Mouse (Mus musculus): ENCODE measurements at regions not wholly inside any gene's neighbourhood (a gene's known extent, or its start where the extent isn't known, plus 50 kb on each side); places are given as distances from the start of the nearest gene placed in this dataset.

DNA sequence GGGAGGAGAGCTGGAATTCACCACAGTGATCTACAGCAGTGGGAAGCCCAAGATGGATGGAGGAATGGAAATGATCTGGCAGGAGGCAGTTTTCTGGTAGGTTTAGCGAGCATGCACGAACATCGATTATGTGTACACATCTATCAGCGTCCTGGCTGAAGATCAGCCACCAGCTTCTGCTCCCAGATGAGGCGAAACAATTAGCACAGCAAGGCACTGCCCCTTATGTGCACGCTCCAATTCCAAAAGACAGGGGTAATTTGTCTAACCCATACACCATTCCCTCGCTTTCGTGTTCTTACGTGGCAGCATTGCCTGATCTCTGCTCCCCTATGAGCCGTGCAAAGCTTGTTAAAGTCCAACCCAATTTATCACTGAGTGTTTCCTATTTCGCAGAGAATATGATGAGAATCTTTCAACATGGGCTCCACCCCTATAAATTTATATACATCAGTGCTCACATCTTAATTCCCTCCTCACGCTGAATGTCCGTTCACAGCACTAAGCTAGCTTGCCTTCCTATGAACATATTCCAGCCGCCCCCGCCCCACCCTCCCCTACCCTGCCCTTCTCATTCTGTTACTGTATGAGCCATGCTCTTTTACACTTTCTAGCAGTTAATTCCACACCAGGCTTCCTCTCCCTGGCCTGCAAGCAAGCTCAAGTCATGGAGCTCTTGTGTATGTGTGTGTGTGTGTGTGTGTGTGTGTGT is 162.9 kb upstream of the Gm26657 start:
- no peaks in the 10 kb centered on the region for H3K9me3 ChIP-seq (ENCODE audit: control insufficient read depth, low read length)
- ATAC-seq (ENCODE audit: low FRiP score, low read depth) (no peak), DNase-seq (ENCODE audit: low spot score) (no peak)
- H3K4me2 ChIP-seq (replicated peaks; ENCODE audit: low read depth, low read length, severe bottlenecking), result no peak overlapping the region
- no peak overlapping the region for H3K4me3 ChIP-seq (replicated peaks; ENCODE audit: low read length)
- no peaks in the 10 kb centered on the region for H3K36me3 ChIP-seq (ENCODE audit: control insufficient read depth, insufficient read depth, low read length)
- no peak overlapping the region for H3K27ac ChIP-seq (replicated peaks; ENCODE audit: low read depth, low read length)
- no peaks in the 10 kb centered on the region for H3K27me3 ChIP-seq (ENCODE audit: control insufficient read depth, insufficient read depth, low read length)
- H3K4me1 ChIP-seq (ENCODE audit: control insufficient read depth, insufficient read depth, low read length), result no peaks in the 10 kb centered on the region
- no peak overlapping the region for H3K9ac ChIP-seq (ENCODE audit: low read depth, low read length, severe bottlenecking)
- WGBS, result 83% methylated on average over 15 of the region's 15 CpGs
- no peak for TF ChIP-seq POLR2A (IDR thresholded peaks at IDR 0.05; ENCODE audit: borderline replicate concordance, extremely low read depth, insufficient read depth, insufficient read length)

- no peaks in the 10 kb centered on the region for H3K9me3 ChIP-seq (ENCODE audit: control insufficient read depth, low read length)
- H3K4me2 ChIP-seq (replicated peaks; ENCODE audit: low read depth, low read length, severe bottlenecking), result no peak overlapping the region
- H3K4me3 ChIP-seq (replicated peaks; ENCODE audit: low read length), result no peak overlapping the region
- H3K27me3 ChIP-seq (ENCODE audit: control insufficient read depth, insufficient read depth, low read length), result no peaks in the 10 kb centered on the region
- H3K4me1 ChIP-seq (ENCODE audit: control insufficient read depth, insufficient read depth, low read length), result no peaks in the 10 kb centered on the region
- no peak overlapping the region for H3K9ac ChIP-seq (ENCODE audit: low read depth, low read length, severe bottlenecking)
- TF ChIP-seq POLR2A (IDR thresholded peaks at IDR 0.05; ENCODE audit: borderline replicate concordance, extremely low read depth, insufficient read depth, insufficient read length), result no peak
- H3K27ac ChIP-seq (replicated peaks; ENCODE audit: low read depth, low read length), result no peak overlapping the region
- ATAC-seq (ENCODE audit: low FRiP score, low read depth) (no peak), DNase-seq (ENCODE audit: low spot score) (no peak)
- H3K36me3 ChIP-seq (ENCODE audit: control insufficient read depth, insufficient read depth, low read length), result no peaks in the 10 kb centered on the region
Measured at GRCm38 (mm10) chr4:56552126-56552525, 187.7 kb upstream of the Gm26657 start.

GRCm38 (mm10) chr4:56533344-56533985 is 206.4 kb upstream of the Gm26657 start:
- Histone ChIP-seq H3K36me3 (ENCODE audit: control insufficient read depth, insufficient read depth, low read length) (no peaks in the 10 kb centered on the region), H3K9me3 (ENCODE audit: control insufficient read depth, low read length) (no peaks in the 10 kb centered on the region), H3K27me3 (ENCODE audit: control insufficient read depth, insufficient read depth, low read length) (no peaks in the 10 kb centered on the region), H3K4me3 (replicated peaks; ENCODE audit: low read length) (no peak overlapping the region), H3K27ac (replicated peaks; ENCODE audit: low read depth, low read length) (no peak overlapping the region; the same call in 1 of the 2 replicates), H3K9ac (ENCODE audit: low read depth, low read length, severe bottlenecking) (no peak overlapping the region), H3K4me2 (replicated peaks; ENCODE audit: low read depth, low read length, severe bottlenecking) (no peak overlapping the region), H3K4me1 (ENCODE audit: control insufficient read depth, insufficient read depth, low read length) (peaks cover 7% of the 10 kb centered on the region)
- 61% methylated on average over 9 of the region's 9 CpGs for WGBS
- no peak for TF ChIP-seq POLR2A (IDR thresholded peaks at IDR 0.05; ENCODE audit: borderline replicate concordance, extremely low read depth, insufficient read depth, insufficient read length)
- ATAC-seq (ENCODE audit: low FRiP score, low read depth), result peak; percentile 19; the same call in 1 of the 2 replicates
- DNase-seq (ENCODE audit: low spot score), result no peak

DNA sequence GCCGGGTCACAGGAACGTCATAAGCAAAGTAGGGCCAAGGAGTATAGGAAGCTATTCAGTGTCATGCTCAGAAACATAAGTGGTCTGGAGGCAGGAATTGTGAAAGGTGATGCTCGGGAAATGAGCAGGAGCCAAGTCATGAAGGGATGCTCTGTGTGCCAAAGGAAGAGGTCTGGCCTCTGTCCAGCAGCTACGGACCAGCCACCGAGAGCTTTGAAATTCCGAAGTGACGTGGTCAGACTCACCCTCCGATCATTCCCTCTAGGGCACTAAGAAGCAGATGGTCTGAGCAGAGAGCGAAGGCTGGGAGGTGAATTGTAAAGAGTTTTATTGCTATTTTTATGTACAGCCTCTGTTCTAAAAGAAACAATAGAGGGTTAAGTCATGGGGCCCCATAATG is 206.9 kb upstream of the Gm26657 start:
- WGBS, result 39% methylated on average over 9 of the region's 9 CpGs
- no peak for TF ChIP-seq POLR2A (IDR thresholded peaks at IDR 0.05; ENCODE audit: borderline replicate concordance, extremely low read depth, insufficient read depth, insufficient read length)
- DNase-seq (ENCODE audit: low spot score) (peak; percentile 21), ATAC-seq (ENCODE audit: low FRiP score, low read depth) (no peak)
- Histone ChIP-seq H3K36me3 (ENCODE audit: control insufficient read depth, insufficient read depth, low read length) (no peaks in the 10 kb centered on the region), H3K4me2 (replicated peaks; ENCODE audit: low read depth, low read length, severe bottlenecking) (no peak overlapping the region), H3K27ac (replicated peaks; ENCODE audit: low read depth, low read length) (no peak overlapping the region; the same call in 1 of the 2 replicates), H3K9ac (ENCODE audit: low read depth, low read length, severe bottlenecking) (no peak overlapping the region), H3K27me3 (ENCODE audit: control insufficient read depth, insufficient read depth, low read length) (no peaks in the 10 kb centered on the region), H3K9me3 (ENCODE audit: control insufficient read depth, low read length) (no peaks in the 10 kb centered on the region), H3K4me1 (ENCODE audit: control insufficient read depth, insufficient read depth, low read length) (peaks cover 7% of the 10 kb centered on the region), H3K4me3 (replicated peaks; ENCODE audit: low read length) (no peak overlapping the region)

- no peaks in the 10 kb centered on the region for H3K27me3 ChIP-seq (ENCODE audit: control insufficient read depth, insufficient read depth, low read length)
- no peak overlapping the region for H3K4me2 ChIP-seq (replicated peaks; ENCODE audit: low read depth, low read length, severe bottlenecking)
- no peak overlapping the region for H3K4me3 ChIP-seq (replicated peaks; ENCODE audit: low read length)
- DNase-seq (ENCODE audit: low spot score), result no peak
- peaks cover 7% of the 10 kb centered on the region for H3K4me1 ChIP-seq (ENCODE audit: control insufficient read depth, insufficient read depth, low read length)
- no peaks in the 10 kb centered on the region for H3K36me3 ChIP-seq (ENCODE audit: control insufficient read depth, insufficient read depth, low read length)
- no peak for TF ChIP-seq POLR2A (IDR thresholded peaks at IDR 0.05; ENCODE audit: borderline replicate concordance, extremely low read depth, insufficient read depth, insufficient read length)
- H3K9me3 ChIP-seq (ENCODE audit: control insufficient read depth, low read length), result no peaks in the 10 kb centered on the region
- 87% methylated on average over 2 of the region's 2 CpGs for WGBS
- H3K9ac ChIP-seq (ENCODE audit: low read depth, low read length, severe bottlenecking), result no peak overlapping the region
- no peak for ATAC-seq (ENCODE audit: low FRiP score, low read depth)
- H3K27ac ChIP-seq (replicated peaks; ENCODE audit: low read depth, low read length), result no peak overlapping the region
Measured at GRCm38 (mm10) chr4:56528571-56528970, 211.3 kb upstream of the Gm26657 start.

Measured in limb, embryonic 14.5 days (tissue).